Mouse (Mus musculus): ENCODE results near the gene Cfap299.

Gene Cfap299

GRCm38 (mm10) chr5:98833760-98834159 lies 504.7 kb downstream of the Cfap299 start:
- no peak for DNase-seq (ENCODE audit: low read depth)

GRCm38 (mm10) chr5:98834300-98834699 lies 505.2 kb downstream of the Cfap299 start:
- no peak for DNase-seq (ENCODE audit: low read depth)

DNA sequence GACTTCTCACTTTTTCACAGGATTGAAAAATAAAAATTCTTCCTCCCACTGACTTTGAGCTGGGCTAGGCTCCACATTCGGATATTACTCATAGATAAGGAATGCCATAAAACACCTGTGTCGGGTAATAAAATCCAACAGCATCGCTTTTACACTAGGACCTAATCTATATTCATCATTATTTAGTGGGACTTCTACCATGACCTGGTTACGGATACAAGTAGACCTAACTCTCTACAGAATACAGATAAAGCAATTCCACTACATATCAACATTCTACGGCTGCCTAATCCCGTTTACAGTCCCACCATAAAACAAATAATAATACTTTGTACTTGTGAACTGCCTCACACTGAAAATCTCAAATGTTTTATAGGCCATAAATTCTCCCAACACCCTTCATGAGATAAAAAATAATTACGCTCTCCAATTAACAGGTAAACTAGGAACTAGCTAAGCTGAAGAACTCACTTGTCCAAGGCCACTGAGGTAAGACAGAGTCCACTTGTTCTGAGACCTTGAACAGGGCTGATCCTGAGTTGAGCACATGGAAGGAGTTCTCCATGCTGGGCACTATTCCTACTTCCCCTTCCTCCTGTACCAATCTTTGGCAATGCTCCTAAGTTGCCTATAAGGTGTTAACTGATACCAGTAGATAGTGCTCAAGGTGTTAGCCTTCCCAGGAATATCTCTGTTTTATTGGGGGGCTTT lies 513.7 kb downstream of the Cfap299 start:
- no peak for DNase-seq (ENCODE audit: low read depth)

GRCm38 (mm10) chr5:98844664-98845063 lies 515.6 kb downstream of the Cfap299 start:
- DNase-seq (ENCODE audit: low read depth) = no peak

Measured in induced T-regulatory cell, adult 2 months (primary cell).